Mouse (Mus musculus) ES-E14 (cell line): ENCODE results near the gene Hist1h2bb. TPM values are rescaled to one million over a fixed set of nuclear protein-coding genes. Genes with fewer than 3 reads are reported as not detected.
A peak's percentile ranks its signal among the peaks of the same experiment; 100 is the strongest.

Source experiments
- DNase-seq: peaks from one replicate; pipeline ENCODE4 v3.0.0-alpha.2; 2013; ENCODE audit warnings: low read depth, low spot score
- H3K27ac ChIP-seq: 2 replicates; pipeline ENCODE4 v1.5.1; 2012; ENCODE audit warnings: low read depth, mild to moderate bottlenecking, low read length, moderate library complexity, mixed read lengths; ENCODE audit not compliant: poor library complexity, insufficient read depth, severe bottlenecking
- H3K36me3 ChIP-seq: 2 replicates; pipeline ENCODE4 v1.6.1; 2012; ENCODE audit warnings: mild to moderate bottlenecking, low read length, moderate library complexity, mixed read lengths; ENCODE audit not compliant: control insufficient read depth, poor library complexity, insufficient read depth, severe bottlenecking
- H3K4me1 ChIP-seq, 2 experiments: fragments of 150-350 bp in 1 of 2; sonication (generic) in 1 of 2; 2 replicates each; pipeline ENCODE4 v1.6.1; 2012; ENCODE audit warnings: low read length in 2 of 2, mild to moderate bottlenecking in 1 of 2, mixed read lengths in 1 of 2; ENCODE audit not compliant: control insufficient read depth in 2 of 2, insufficient read depth in 2 of 2, poor library complexity in 1 of 2
- H3K4me3 ChIP-seq, 2 experiments: fragments of 150-350 bp in 1 of 2; sonication (generic) in 1 of 2; 2 replicates each; pipeline ENCODE4 v1.5.1; 2012; ENCODE audit warnings: low read length in 2 of 2, low read depth in 1 of 2, mild to moderate bottlenecking in 1 of 2, mixed read lengths in 1 of 2; ENCODE audit not compliant: insufficient read depth in 1 of 2, poor library complexity in 1 of 2, severe bottlenecking in 1 of 2
- H3K9ac ChIP-seq: 2 replicates; pipeline ENCODE4 v1.6.1; 2012; ENCODE audit warnings: low read depth, mild to moderate bottlenecking, low read length, mixed read lengths; ENCODE audit not compliant: poor library complexity, insufficient read depth, severe bottlenecking
- H3K9me3 ChIP-seq: fragments of 150-350 bp; sonication (generic); 2 replicates; pipeline ENCODE4 v1.6.1; 2012; ENCODE audit warnings: low read depth, mild to moderate bottlenecking, low read length; ENCODE audit not compliant: control insufficient read depth, insufficient read depth
- CHD2 ChIP-seq: IDR thresholded peaks from 2 replicates; pipeline ENCODE4 v1.6.1; 2014; ENCODE audit warnings: mild to moderate bottlenecking, low read depth, low read length, inconsistent platforms
- HCFC1 ChIP-seq: IDR thresholded peaks from 2 replicates; pipeline ENCODE4 v1.6.1; 2012; ENCODE audit warnings: low read length, inconsistent platforms, borderline replicate concordance; ENCODE audit not compliant: insufficient read depth
- MAFK ChIP-seq: IDR thresholded peaks from 2 replicates; pipeline ENCODE4 v1.6.1; 2014; ENCODE audit warnings: mild to moderate bottlenecking, low read depth, low read length, inconsistent platforms; ENCODE audit not compliant: insufficient read depth
- ZC3H11A ChIP-seq: IDR thresholded peaks from 2 replicates; pipeline ENCODE4 v1.6.1; 2012; ENCODE audit warnings: low read depth, mild to moderate bottlenecking, inconsistent platforms, low read length, borderline replicate concordance
- ZNF384 ChIP-seq: IDR thresholded peaks from 2 replicates; pipeline ENCODE4 v1.6.1; 2012; ENCODE audit warnings: low read depth, low read length, inconsistent platforms
- in situ Hi-C, 2 experiments: fragments of 600-800 bp; cut with MboI; formaldehyde crosslinking; loops; one replicate each; pipeline ENCODE4 v1.15.1; 2025; ENCODE audit warnings: low sequenced_read_pairs in 2 of 2, inconsistent platforms in 1 of 2; ENCODE audit not compliant: unreplicated experiment in 2 of 2
- total RNA-seq: library from RNA; depleted of rRNA; stranded (reverse); fragments of 300-350 nt; gene quantifications from 2 replicates; pipeline ENCODE4 v1.2.3, GENCODE M21; 2012

Hist1h2bb gene
- total RNA-seq, 1 experiment: 1,736 TPM

GRCm38 (mm10) chr13:23706771-23707170 is 39.8 kb upstream of the Hist1h2bb start:
- Histone ChIP-seq H3K9me3 (no peaks in the 10 kb centered on the region), H3K4me3 (no peak overlapping the region), H3K4me1 (peaks cover 4 to 5% of the 10 kb centered on the region in 2 experiments; a peak in 2 of 4 replicates), H3K36me3 (no peaks in the 10 kb centered on the region), H3K27ac (no peak overlapping the region), H3K9ac (no peak overlapping the region)
- no peak for DNase-seq
- TF ChIP-seq ZNF384 (no peak), MAFK (no peak), HCFC1 (no peak), ZC3H11A (no peak), CHD2 (no peak)
- in situ Hi-C loops: no loop called here

- in situ Hi-C loops: no loop called here
- no peaks in the 10 kb centered on the region for H3K36me3 ChIP-seq
- H3K4me3 ChIP-seq: no peak overlapping the region
- TF ChIP-seq HCFC1 (no peak), CHD2 (no peak), ZC3H11A (no peak), MAFK (no peak), ZNF384 (no peak)
- no peak overlapping the region for H3K27ac ChIP-seq
- no peaks in the 10 kb centered on the region for H3K9me3 ChIP-seq
- no peak for DNase-seq
- no peak overlapping the region for H3K9ac ChIP-seq
- peaks cover 4 to 5% of the 10 kb centered on the region in 2 experiments; a peak in 2 of 4 replicates for H3K4me1 ChIP-seq
Measured at GRCm38 (mm10) chr13:23708041-23708440, 38.5 kb upstream of the Hist1h2bb start.

- no peak for DNase-seq
- in situ Hi-C loops: no loop called here
- TF ChIP-seq HCFC1: no peak
- TF ChIP-seq MAFK: no peak
- no peak for TF ChIP-seq CHD2
- TF ChIP-seq ZC3H11A: no peak
- no peak for TF ChIP-seq ZNF384
Measured at GRCm38 (mm10) chr13:23708654-23709053, 37.9 kb upstream of the Hist1h2bb start.

GRCm38 (mm10) chr13:23709714-23710373 is 36.7 kb upstream of the Hist1h2bb start:
- TF ChIP-seq HCFC1 (no peak), CHD2 (no peak), MAFK (no peak), ZC3H11A (no peak), ZNF384 (no peak)
- Histone ChIP-seq H3K4me3 (peak overlapping the region in 1 of 2 experiments; percentile 13; a peak in 1 of 4 replicates), H3K9ac (peak overlapping the region; percentile 19; the same call in 1 of the 2 replicates), H3K4me1 (peaks cover 4 to 5% of the 10 kb centered on the region in 2 experiments; a peak in 2 of 4 replicates), H3K27ac (no peak overlapping the region), H3K9me3 (no peaks in the 10 kb centered on the region), H3K36me3 (no peaks in the 10 kb centered on the region)
- in situ Hi-C loops: no loop called here
- DNase-seq: no peak

More at GRCm38 (mm10) chr13:23708654-23709053, 37.9 kb upstream of the Hist1h2bb start:
- H3K36me3 ChIP-seq: no peaks in the 10 kb centered on the region
- no peaks in the 10 kb centered on the region for H3K9me3 ChIP-seq
- H3K27ac ChIP-seq: no peak overlapping the region
- no peak overlapping the region for H3K9ac ChIP-seq
- peaks cover 4 to 5% of the 10 kb centered on the region in 2 experiments; a peak in 2 of 4 replicates for H3K4me1 ChIP-seq
- no peak overlapping the region for H3K4me3 ChIP-seq
